Mouse (Mus musculus) CD4-positive, CD25-positive, alpha-beta regulatory T cell, adult 2 months (primary cell): ENCODE results near the gene 4921530L21Rik.

Source experiments
- DNase-seq: peaks from one replicate; pipeline ENCODE4 v3.0.0-alpha.2; 2012; ENCODE audit warnings: low read depth, low spot score

Gene 4921530L21Rik

GRCm38 (mm10) chr14:95880954-95881353 is at the start of gene 4921530L21Rik:
Gene 4921530L21Rik (plus strand): TSS chr14:95881254.
- no peak for DNase-seq

GRCm38 (mm10) chr14:95833866-95834265 is 47.2 kb upstream of the 4921530L21Rik start:
- DNase-seq, result no peak

- no peak for DNase-seq
These were observed 18.1 kb upstream of the 4921530L21Rik start for GRCm38 (mm10) chr14:95862981-95863380.

- DNase-seq, result no peak
These were observed 15.2 kb upstream of the 4921530L21Rik start for GRCm38 (mm10) chr14:95865676-95866416.

GRCm38 (mm10) chr14:95872020-95872419 is 9.0 kb upstream of the 4921530L21Rik start:
- DNase-seq, result no peak

GRCm38 (mm10) chr14:95876785-95877510 is 4.1 kb upstream of the 4921530L21Rik start:
- DNase-seq, result no peak

- DNase-seq, result no peak
These were observed 3.5 kb upstream of the 4921530L21Rik start for GRCm38 (mm10) chr14:95877548-95877947.

GRCm38 (mm10) chr14:95899458-95899857 is 18.4 kb downstream of the 4921530L21Rik start:
- no peak for DNase-seq

GRCm38 (mm10) chr14:95904591-95905095 is 23.6 kb downstream of the 4921530L21Rik start:
- no peak for DNase-seq

- no peak for DNase-seq
These were observed 32.2 kb downstream of the 4921530L21Rik start for GRCm38 (mm10) chr14:95913293-95913692.

GRCm38 (mm10) chr14:95926742-95927141 is 45.7 kb downstream of the 4921530L21Rik start:
- no peak for DNase-seq

- DNase-seq, result no peak
These were observed 47.0 kb downstream of the 4921530L21Rik start for GRCm38 (mm10) chr14:95927810-95928785.
